Mouse (Mus musculus) layer of hippocampus, adult 9-11 months (tissue): ENCODE data around the gene Cage1.

Source experiments
- DNase-seq: peaks from one replicate; pipeline ENCODE4 v3.0.0; 2022

Gene Cage1

DNA sequence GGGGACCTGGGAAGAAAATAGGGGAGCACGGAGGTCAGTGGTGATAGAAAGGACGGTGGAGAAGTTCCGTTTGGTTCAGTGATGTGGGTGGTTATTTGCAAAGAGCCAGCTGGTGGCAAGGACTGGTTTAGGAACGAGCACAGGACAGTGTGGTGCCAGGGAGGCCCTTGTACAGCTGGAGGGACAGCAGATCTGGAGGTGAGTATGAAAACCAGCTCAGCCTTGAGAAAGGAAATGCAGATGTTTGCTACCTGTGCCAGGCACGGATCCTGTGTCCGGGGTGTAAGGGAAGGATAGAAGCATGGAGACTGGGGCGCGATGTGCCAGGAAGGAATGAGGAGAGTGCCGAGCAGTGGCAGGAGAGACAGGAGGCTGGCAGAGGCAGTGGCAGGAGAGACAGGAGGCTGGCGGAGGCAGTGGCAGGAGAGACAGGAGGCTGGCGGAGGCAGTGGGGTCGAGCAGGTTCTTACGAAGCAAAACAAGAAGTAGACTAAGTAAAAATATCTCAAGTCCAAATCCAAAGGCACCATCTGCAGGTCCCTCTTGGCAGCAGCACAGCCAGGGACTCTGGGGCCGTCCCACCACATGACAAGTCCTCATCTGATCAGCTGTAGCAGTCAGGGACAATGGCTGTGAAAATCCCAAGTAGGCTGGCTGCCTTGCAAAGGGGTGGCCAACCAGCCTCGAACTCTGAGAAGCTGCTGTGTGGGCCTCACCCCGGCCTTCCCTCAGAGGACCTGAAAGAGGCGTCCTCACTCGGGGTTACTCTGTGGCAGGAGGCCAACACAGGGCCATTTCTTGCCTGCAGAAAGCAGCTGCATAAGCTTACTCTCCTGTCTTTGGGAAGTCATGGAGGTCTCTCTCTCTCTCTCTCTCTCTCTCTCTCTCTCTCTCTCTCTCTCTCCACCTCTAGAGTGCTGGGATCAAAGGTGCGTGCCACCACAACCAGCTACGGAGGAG is 72.5 kb downstream of the Cage1 start:
- DNase-seq, result peak; percentile 40

GRCm38 (mm10) chr13:37963354-37964007 is 73.4 kb downstream of the Cage1 start:
- peak; percentile 78 for DNase-seq

- no peak for DNase-seq
These were observed 74.3 kb downstream of the Cage1 start for GRCm38 (mm10) chr13:37962541-37962940.

- no peak for DNase-seq
These were observed 76.9 kb downstream of the Cage1 start for GRCm38 (mm10) chr13:37959936-37960335.

DNA sequence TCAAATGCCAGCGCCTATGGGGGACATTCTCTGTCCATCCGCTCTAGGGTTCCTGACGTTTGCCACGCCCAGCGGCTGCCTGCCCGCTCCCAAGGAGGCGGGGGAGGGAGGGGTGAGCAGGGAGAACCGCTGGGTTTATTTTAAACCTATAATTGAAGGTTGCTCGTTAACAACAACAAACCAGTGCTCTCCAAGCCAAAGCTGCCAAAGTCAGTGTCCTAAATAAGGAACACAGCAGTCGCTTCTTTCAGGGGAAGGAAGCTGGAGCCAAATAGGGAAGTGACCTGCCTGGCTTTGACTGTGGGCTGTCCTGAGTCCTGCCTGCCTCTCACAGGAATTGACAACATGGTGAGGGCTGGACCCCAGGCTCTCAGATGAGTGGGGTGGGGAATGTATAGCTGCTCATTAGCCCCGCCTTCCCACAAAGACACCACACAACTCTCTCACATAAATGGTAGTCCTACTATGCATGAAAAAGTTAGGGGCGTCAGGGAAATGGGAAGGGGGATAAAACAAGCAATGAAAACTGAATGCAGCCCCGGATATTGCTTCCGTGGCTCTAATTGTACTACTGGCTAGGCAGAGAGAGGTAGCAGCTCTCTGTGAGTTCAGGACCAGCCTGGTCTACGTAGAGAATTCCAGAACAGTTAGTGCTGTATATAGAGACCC is 77.5 kb downstream of the Cage1 start:
- DNase-seq, result peak; percentile 63

GRCm38 (mm10) chr13:37958498-37959238 is 78.2 kb downstream of the Cage1 start:
- peak; percentile 48 for DNase-seq
